Mouse (Mus musculus): ENCODE data around the gene Sh3kbp1.

- no peak for TF ChIP-seq CTCF (IDR thresholded peaks at IDR 0.05; ENCODE audit: low read depth)
- TF ChIP-seq EP300 (IDR thresholded peaks at IDR 0.05; ENCODE audit: low read depth): no peak
These were observed 104.3 kb downstream of the Sh3kbp1 start for GRCm38 (mm10) chrX:159731421-159731820.

Data from liver, embryonic 14.5 days (tissue).